16 mouse cellular contexts compared by ENCODE assay signal in genomic region chr2:59962579-59962978, GRCm38 (mm10).
"Had no signal": no experiment of that assay in that cellular context is flagged by ENCODE, and none has a peak within 500 bp of the region (broad histone marks: within the 10 kb centered on the region; RNA-seq: fewer than 3 reads in every experiment).

No protein-coding gene starts in this region.

- H3K4me1 ChIP-seq: limb, embryonic 12.5 days; liver, embryonic 12.5 days; midbrain, embryonic 10.5 days; neural tube, embryonic 12.5 days; stomach, embryonic 15.5 days had no signal

- H3K9me3 ChIP-seq: limb, embryonic 12.5 days; liver, embryonic 12.5 days; midbrain, embryonic 10.5 days; neural tube, embryonic 12.5 days; stomach, embryonic 15.5 days had no signal

- DNase-seq: kidney, adult 9 months; kidney, postnatal 36 days; layer of hippocampus, adult 9-11 months; layer of hippocampus, postnatal 36 days; lung, embryonic 14.5 days; lung, postnatal 10 days; lung, postnatal 4 days; midbrain, embryonic 14.5 days; thymus, adult 2 months; thymus, postnatal 25 days had no signal

- H3K4me3 ChIP-seq: limb, embryonic 12.5 days; liver, embryonic 12.5 days; midbrain, embryonic 10.5 days; neural tube, embryonic 12.5 days; stomach, embryonic 15.5 days had no signal

- H3K27me3 ChIP-seq: limb, embryonic 12.5 days; liver, embryonic 12.5 days; neural tube, embryonic 12.5 days; stomach, embryonic 15.5 days had no signal

- H3K4me2 ChIP-seq: limb, embryonic 12.5 days; liver, embryonic 12.5 days; lung, embryonic 14.5 days; neural tube, embryonic 12.5 days; stomach, embryonic 15.5 days had no signal

- H3K9ac ChIP-seq: limb, embryonic 12.5 days; liver, embryonic 12.5 days; lung, embryonic 14.5 days; neural tube, embryonic 12.5 days; stomach, embryonic 15.5 days had no signal

- H3K27ac ChIP-seq: kidney, postnatal 0 days; limb, embryonic 12.5 days; liver, embryonic 12.5 days; midbrain, embryonic 10.5 days; neural tube, embryonic 12.5 days; stomach, embryonic 15.5 days had no signal

- ATAC-seq: liver, embryonic 12.5 days had no signal
